ENCODE assay signal across 26 mouse cellular contexts in the genomic region with DNA sequence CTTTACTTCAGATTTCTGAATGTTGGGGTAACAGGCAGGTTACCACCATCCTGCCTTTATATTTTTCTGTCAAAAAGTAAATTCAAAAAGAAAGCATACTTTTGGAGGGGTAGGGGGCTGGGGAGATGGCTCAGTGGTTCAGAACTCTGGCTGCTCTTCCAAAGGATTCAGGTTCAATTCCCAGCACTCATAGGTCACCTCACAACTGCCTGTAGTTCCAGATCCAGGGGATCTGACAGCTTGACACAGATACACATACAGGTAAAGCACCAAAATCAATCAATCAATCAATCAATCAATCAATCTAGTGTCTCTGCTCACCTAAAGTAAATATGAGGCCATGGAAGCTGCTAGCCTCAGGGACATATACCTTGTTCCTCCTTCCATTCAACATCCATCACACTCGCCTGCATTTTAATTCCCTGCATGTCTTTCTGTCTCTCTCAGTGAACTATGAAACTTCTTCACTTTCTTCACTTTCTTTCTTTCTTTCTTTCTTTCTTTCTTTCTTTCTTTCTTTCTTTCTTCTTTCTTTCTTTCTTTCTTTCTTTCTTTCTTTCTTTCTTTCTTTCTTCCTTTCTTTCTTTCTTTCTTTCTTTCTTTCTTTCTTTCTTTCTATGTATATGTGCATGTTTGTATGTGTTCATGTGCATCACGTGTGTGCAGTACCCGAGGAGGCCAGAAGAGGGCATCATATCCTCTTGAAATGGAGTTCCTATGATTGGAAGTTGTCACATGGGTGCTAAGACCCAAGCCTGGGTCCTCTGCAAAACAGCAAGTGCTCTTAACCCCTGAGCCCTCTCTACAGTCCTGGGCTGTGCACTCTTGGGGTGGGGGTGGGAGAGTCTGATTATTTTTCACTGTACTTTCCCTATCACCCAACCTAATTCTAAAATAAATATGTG. TPM values are rescaled to one million over a fixed set of nuclear protein-coding genes. Genes with fewer than 3 reads are reported as not detected.
A peak's percentile ranks its signal among the peaks of the same experiment; 100 is the strongest.
DNase-seq lines count a peak whose midpoint lies in the region; ATAC-seq and TF ChIP-seq lines count a peak whose summit lies in the region.
"Had no signal": no experiment of that assay in that cellular context is flagged by ENCODE, and none has a peak within 500 bp of the region (broad histone marks: within the 10 kb centered on the region; RNA-seq: fewer than 3 reads in every experiment).

No protein-coding gene starts in this region.

- H3K36me3 ChIP-seq in intestine, postnatal 0 days (ENCODE audit: control insufficient read depth, insufficient read depth), result no peaks in the 10 kb centered on the region
- no peaks in the 10 kb centered on the region for H3K36me3 ChIP-seq in intestine, embryonic 15.5 days
- H3K36me3 ChIP-seq in lung, postnatal 0 days (ENCODE audit: insufficient read depth, low read length), result no peaks in the 10 kb centered on the region
- no peaks in the 10 kb centered on the region for H3K36me3 ChIP-seq in splenic B cell, adult 2 months (ENCODE audit: control insufficient read depth, insufficient read depth, low read length, poor library complexity, severe bottlenecking)
- H3K36me3 ChIP-seq: embryonic facial prominence, embryonic 13.5 days; forebrain, embryonic 12.5 days; heart, embryonic 15.5 days; midbrain, embryonic 12.5 days had no signal

- no peak for TF ChIP-seq EP300 in lung, postnatal 0 days (IDR thresholded peaks at IDR 0.05)

- no peak for TF ChIP-seq POLR2A in lung, adult 2 months (IDR thresholded peaks at IDR 0.05; ENCODE audit: borderline replicate concordance, extremely low read depth, low read depth, low read length)

- no peak overlapping the region for H3K9ac ChIP-seq in intestine, postnatal 0 days (ENCODE audit: low read depth, low read length)
- H3K9ac ChIP-seq in intestine, embryonic 15.5 days, result no peak overlapping the region
- H3K9ac ChIP-seq in lung, postnatal 0 days (replicated peaks; ENCODE audit: low read depth), result no peak overlapping the region
- H3K9ac ChIP-seq: embryonic facial prominence, embryonic 13.5 days; forebrain, embryonic 12.5 days; heart, embryonic 15.5 days; midbrain, embryonic 12.5 days had no signal

- no peak overlapping the region for H3K4me2 ChIP-seq in intestine, postnatal 0 days (replicated peaks; ENCODE audit: low read depth)
- H3K4me2 ChIP-seq in intestine, embryonic 15.5 days (replicated peaks), result no peak overlapping the region
- H3K4me2 ChIP-seq in lung, postnatal 0 days (replicated peaks; ENCODE audit: low read depth, low read length), result no peak overlapping the region
- H3K4me2 ChIP-seq: embryonic facial prominence, embryonic 13.5 days; forebrain, embryonic 12.5 days; heart, embryonic 15.5 days; midbrain, embryonic 12.5 days had no signal

- no peak for ATAC-seq in intestine, postnatal 0 days
- no peak for ATAC-seq in intestine, embryonic 15.5 days
- ATAC-seq in lung, postnatal 0 days, result no peak
- ATAC-seq: hindbrain, embryonic 16.5 days had no signal

- H3K9me3 ChIP-seq in intestine, postnatal 0 days (ENCODE audit: control insufficient read depth), result no peaks in the 10 kb centered on the region
- H3K9me3 ChIP-seq in intestine, embryonic 15.5 days, result no peaks in the 10 kb centered on the region
- H3K9me3 ChIP-seq in lung, postnatal 0 days (ENCODE audit: low read length), result no peaks in the 10 kb centered on the region
- H3K9me3 ChIP-seq: heart, embryonic 15.5 days had no signal

- no peaks in the 10 kb centered on the region for H3K4me1 ChIP-seq in intestine, postnatal 0 days (replicated peaks; ENCODE audit: control insufficient read depth, insufficient read depth, low read length)
- H3K4me1 ChIP-seq in intestine, embryonic 15.5 days (replicated peaks), result peaks cover 5% of the 10 kb centered on the region
- H3K4me1 ChIP-seq in lung, postnatal 0 days (ENCODE audit: insufficient read depth, low read depth, low read length), result no peaks in the 10 kb centered on the region
- no peaks in the 10 kb centered on the region for H3K4me1 ChIP-seq in lung, adult 2 months (ENCODE audit: control insufficient read depth, insufficient read depth, low read length)

- DNase-seq in lung, postnatal 0 days (ENCODE audit: low spot score), result no peak
- no peak for DNase-seq in lung, adult 2 months
- DNase-seq in ES-CJ7 (ENCODE audit: low read depth, low spot score), result peak; percentile 48
- peak; percentile 25 for DNase-seq in splenic B cell, adult 2 months (ENCODE audit: low read depth, low spot score)
- DNase-seq in urinary bladder, adult 2 months (ENCODE audit: low spot score), result no peak
- DNase-seq in left cerebral cortex, adult 8-10 months (ENCODE audit: low spot score in 2 of 2), result no peak
- DNase-seq: adrenal gland, postnatal 10 days; cerebellum, adult 8-10 months; cerebellum, postnatal 36 days; embryo, embryonic 11 days; gastrocnemius, adult 2 months; kidney, adult 11 months; kidney, postnatal 14 days; lung, postnatal 14 days; right cerebral cortex, postnatal 25 days; spleen, adult 18-20 months; thymus, adult 2 months; thymus, postnatal 4 days had no signal

- H3K4me3 ChIP-seq in intestine, postnatal 0 days (ENCODE audit: low read depth, low read length), result no peak overlapping the region
- no peak overlapping the region for H3K4me3 ChIP-seq in intestine, embryonic 15.5 days (replicated peaks)
- H3K4me3 ChIP-seq in lung, postnatal 0 days (ENCODE audit: low read depth, low read length), result no peak overlapping the region
- no peak overlapping the region for H3K4me3 ChIP-seq in lung, adult 2 months (replicated peaks; ENCODE audit: extremely low read depth, low read depth, low read length)
- H3K4me3 ChIP-seq: embryonic facial prominence, embryonic 13.5 days; erythroblast, embryonic 14.5 days; forebrain, embryonic 12.5 days; gastrocnemius, adult 2 months; heart, embryonic 15.5 days; midbrain, embryonic 12.5 days had no signal

- 0 out of 2 replicates have a peak, but pooled peaks have one; percentile 8 for TF ChIP-seq CTCF in intestine, postnatal 0 days (IDR thresholded peaks at IDR 0.05; ENCODE audit: low read depth)
- TF ChIP-seq CTCF in lung, postnatal 0 days (IDR thresholded peaks at IDR 0.05), result peak; percentile 19; the same call in 1 of the 2 replicates
- no peak for TF ChIP-seq CTCF in lung, adult 2 months (IDR thresholded peaks at IDR 0.05; ENCODE audit: insufficient read depth, low read length)

- H3K27ac ChIP-seq in intestine, postnatal 0 days (ENCODE audit: low read depth, low read length), result no peak overlapping the region
- no peak overlapping the region for H3K27ac ChIP-seq in intestine, embryonic 15.5 days
- H3K27ac ChIP-seq in lung, postnatal 0 days (ENCODE audit: low read length), result no peak overlapping the region
- H3K27ac ChIP-seq: embryonic facial prominence, embryonic 13.5 days; gastrocnemius, adult 2 months; heart, embryonic 15.5 days; midbrain, embryonic 12.5 days had no signal

- 94% methylated on average over 3 of the region's 3 CpGs for WGBS in intestine, postnatal 0 days
- 88% methylated on average over 3 of the region's 3 CpGs for WGBS in intestine, embryonic 15.5 days
- 93% methylated on average over 3 of the region's 3 CpGs for WGBS in lung, postnatal 0 days
- WGBS in lung, adult 2 months, result 98% methylated on average over 3 of the region's 3 CpGs

- H3K27me3 ChIP-seq in intestine, postnatal 0 days (replicated peaks; ENCODE audit: control insufficient read depth, insufficient read depth, low read length), result 0 out of 2 replicates have a peak, but pooled peaks cover 3% of the 10 kb centered on the region
- no peaks in the 10 kb centered on the region for H3K27me3 ChIP-seq in intestine, embryonic 15.5 days (replicated peaks)
- H3K27me3 ChIP-seq in lung, postnatal 0 days (replicated peaks; ENCODE audit: insufficient read depth, low read length), result no peaks in the 10 kb centered on the region
- no peaks in the 10 kb centered on the region for H3K27me3 ChIP-seq in splenic B cell, adult 2 months (ENCODE audit: control insufficient read depth, insufficient read depth, low read length, poor library complexity, severe bottlenecking)
- H3K27me3 ChIP-seq: heart, embryonic 15.5 days had no signal

RNA-seq across cellular contexts. Expression of a gene that starts 59.6 kb away (rescaled TPM):
- polyA plus RNA-seq in intestine, postnatal 0 days (2015; fragmentation: Nextera tagmentation; extraction: Ambion mirVana), result 41.2 and 45.4 TPM in 2 replicates
- polyA plus RNA-seq in intestine, embryonic 15.5 days (2015; fragmentation: Nextera tagmentation; extraction: Ambion mirVana), result 112 and 129 TPM in 2 replicates
- 61.0 and 67.6 TPM in 2 replicates for polyA plus RNA-seq in lung, postnatal 0 days (2015; fragmentation: Nextera tagmentation; extraction: Ambion mirVana)
- polyA plus RNA-seq in lung, adult 2 months (2012; rRNA removed), result 51.7 and 57.9 TPM in 2 replicates
- 35.9 and 43.5 TPM in 2 replicates for polyA plus RNA-seq in urinary bladder, adult 2 months (2012; rRNA removed)
- total RNA-seq in left cerebral cortex, adult 8-10 months (2022), result 100 to 1,000 TPM in 2 of 4 experiments, 10 to 100 TPM in 2; 86.2 to 103 (median 96.1) TPM

Comparison
In these comparisons a context has a peak if more than half of its experiments do, and no peak if none do; other contexts are left out.
1. DNase-seq: peak in ES-CJ7 (single experiment) and splenic B cell, adult 2 months (single experiment); none in lung, postnatal 0 days (single experiment), lung, adult 2 months (single experiment), urinary bladder, adult 2 months (single experiment) and left cerebral cortex, adult 8-10 months (0 of 2).